Mouse (Mus musculus) G1E-ER4 (cell line): ENCODE results near the gene Ptprg. TPM values are rescaled to one million over a fixed set of nuclear protein-coding genes. Genes with fewer than 3 reads are reported as not detected.

Experiments
- GATA1 ChIP-seq: IDR thresholded peaks from one replicate; pipeline ENCODE4 v1.8.0; 2012; ENCODE audit warnings: low read length, inconsistent platforms
- polyA plus RNA-seq: library from polyadenylated mRNA; stranded (reverse); fragments of >175 nt; gene quantifications from 2 replicates; pipeline ENCODE4 v1.2.3, GENCODE M21; 2012

The Ptprg gene
- polyA plus RNA-seq, 1 experiment: not detected

DNA sequence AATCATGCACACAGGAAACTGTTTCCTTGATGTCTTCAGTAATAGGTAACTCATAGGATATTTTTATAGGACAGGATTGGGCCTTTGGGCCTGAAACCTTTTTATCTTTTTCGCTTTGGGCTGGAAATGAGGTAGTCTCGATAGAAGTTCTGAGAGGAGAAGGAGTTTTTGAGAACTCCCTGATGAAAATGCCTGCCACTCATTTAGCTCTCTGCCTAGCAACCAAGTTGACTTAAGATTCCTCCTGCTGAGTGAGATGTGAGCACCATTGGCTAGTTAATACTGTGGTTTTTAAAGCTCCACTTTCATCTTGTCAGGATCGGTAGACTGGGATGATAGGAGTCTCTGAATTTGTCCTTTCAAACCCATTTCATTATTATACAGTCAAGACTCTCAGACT lies 162.9 kb downstream of the Ptprg start:
- TF ChIP-seq GATA1: no peak

DNA sequence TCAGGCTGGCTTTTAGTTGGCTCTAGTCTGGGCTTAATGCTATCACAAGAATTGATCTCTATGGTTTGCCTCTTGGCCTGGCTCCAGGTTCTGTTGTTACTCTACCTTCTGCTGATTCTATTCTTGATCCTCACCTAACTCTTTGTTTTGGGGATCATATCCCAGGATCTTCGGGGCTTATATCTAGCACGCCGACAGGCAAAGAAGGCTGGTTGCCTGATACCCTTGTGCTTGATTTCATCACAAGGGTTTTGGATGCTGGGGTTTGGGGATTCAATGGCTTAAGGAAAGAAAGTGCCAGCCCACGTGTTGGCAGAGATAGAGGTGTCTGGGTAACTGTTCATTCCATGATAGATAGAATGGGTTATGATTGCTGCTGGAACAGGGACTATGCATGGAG lies 164.9 kb downstream of the Ptprg start:
- TF ChIP-seq GATA1: no peak

DNA sequence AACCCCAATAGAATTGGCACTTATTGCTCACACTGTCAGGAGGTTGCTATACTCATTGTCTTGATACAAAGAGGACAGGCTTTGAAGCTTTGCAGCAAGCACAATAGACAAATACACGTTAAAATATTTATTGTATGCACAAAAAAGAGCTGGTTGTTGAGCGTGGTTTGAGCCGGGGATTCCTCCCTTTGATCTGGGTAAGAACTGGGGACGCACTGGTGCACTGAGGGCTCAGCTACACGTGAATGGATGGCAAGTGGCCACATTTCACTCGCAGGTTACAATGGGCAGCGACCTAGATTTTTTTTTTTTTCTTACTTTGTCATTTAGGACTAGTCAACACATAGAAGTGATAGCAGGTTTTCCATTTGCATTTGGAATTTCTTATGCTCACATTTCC lies 165.9 kb downstream of the Ptprg start:
- no peak for TF ChIP-seq GATA1

DNA sequence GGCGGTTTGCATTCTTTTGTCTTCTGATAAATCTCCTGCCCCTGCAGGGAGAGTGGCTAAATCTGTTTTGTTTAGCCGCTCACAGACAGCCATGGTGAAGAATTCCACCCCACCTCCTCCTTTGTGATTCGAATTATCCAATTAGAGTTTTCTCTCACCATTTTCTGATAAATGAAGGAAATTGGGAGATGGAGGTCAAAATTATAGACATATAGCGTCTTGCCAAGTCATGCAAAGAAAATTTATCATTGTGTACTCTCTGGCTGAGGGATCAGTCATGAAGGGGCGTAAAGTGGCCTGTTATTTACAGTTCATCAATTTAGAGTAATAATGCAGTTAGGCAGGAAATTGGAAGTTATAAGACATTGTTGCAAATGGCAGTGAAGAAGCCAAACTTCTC lies 168.8 kb downstream of the Ptprg start:
- TF ChIP-seq GATA1: no peak

DNA sequence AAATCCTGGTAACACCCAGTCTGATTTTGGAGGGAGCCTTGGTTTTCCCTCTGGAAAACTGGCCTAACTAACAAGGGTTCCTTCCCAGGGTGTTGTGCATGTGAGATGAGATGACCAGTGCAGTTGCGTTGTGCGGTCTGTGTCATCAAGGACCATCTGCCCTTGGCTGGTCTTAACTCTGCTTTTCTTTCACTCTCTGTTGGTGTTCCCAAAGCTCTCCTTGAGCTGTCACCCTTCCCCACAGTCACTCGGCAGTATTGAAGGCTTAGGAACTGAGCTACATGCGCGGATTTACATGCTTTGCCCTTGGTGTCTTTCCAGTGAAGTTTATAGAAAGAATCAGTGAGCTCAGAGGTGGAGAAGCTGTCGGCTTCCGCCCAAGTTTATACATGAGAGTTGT lies 170.5 kb downstream of the Ptprg start:
- no peak for TF ChIP-seq GATA1

DNA sequence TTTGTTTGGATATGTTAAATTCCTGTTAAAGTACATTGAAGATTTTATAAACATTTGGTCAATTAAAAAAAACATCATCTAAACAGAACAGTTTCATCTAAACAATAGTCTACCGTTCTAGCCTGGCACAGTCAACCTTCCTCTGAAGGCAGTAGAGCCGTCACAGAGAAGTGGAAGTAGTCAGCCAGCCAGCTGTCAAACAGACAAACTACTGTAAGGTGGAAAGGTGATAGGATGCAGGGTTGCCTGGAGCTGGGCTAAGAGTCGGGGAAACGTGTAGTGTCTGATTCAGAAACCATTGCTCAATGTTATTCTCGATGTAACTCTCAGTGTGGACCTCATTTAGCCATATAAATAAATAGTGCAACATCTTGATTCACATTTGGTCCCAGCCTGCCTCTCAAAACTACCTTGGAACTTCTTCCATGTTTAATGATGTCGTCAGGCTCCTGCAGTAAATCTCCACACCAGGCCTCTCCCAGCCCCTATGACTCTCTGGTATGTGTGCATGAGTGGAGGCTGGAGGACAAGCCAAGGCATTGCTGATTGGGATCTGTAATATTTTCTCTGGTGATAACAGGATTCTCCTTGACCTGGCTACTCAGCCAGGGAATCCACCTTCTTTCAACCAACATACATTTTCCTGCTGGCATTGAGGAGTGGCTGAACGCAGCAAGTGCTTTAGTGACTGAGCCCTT lies 178.0 kb downstream of the Ptprg start:
- TF ChIP-seq GATA1: no peak

DNA sequence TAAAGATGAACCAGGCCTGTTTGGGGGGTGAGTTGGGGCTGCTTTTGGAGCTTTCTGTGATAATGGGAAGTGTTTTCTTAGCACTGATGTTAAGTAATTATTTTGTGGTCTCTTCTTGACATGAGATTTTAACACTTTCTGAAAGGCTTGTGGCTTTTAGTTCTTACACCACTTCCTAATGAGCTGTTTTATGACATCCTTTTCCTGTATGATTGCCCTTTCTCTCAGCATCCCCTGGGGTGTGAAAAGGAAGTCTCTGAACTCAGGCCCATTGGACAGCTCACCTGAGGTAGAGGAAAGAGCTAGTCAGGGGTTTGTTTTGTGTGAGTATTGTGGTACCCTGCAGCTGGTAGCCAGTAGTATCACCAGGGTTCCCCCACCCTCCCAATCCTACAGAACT lies 179.0 kb downstream of the Ptprg start:
- TF ChIP-seq GATA1: no peak

DNA sequence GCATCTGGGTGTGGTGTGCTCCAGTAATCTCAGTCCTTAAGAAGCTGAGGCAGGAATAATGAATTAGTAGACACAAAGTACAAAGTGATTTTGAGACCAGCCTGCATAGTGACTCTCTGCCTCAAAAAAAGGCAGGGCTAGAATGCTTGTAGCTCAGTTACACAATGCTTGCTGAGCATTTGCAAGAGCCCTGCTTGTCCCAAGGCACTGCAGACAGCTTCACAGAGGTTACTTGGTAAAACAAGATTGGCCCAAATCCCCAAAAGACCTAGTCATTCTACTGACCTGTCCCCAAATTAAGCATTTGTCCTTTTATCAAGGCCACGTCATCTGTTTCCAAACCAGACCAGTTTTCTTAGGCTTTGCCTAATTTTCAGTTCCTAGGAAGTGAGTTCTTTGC lies 190.4 kb downstream of the Ptprg start:
- TF ChIP-seq GATA1: no peak

DNA sequence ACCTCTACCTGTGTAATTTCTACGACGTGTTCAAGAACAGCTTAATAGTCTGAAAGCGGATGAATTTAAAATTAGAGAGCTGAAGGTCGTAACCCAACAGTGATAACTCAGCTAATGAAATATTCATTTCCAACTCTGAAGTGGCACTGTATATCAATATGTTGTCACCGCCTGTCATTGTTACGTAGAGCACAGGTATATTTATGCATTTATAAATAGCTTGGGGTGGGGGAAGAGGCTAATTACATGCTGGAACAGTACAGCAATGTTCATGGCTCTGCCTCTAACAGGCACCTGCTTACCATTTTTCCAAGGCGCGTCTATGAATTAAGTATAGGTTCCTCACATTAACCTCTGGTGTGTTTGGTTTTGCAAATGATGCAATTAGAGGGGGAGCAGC lies 199.3 kb downstream of the Ptprg start:
- TF ChIP-seq GATA1: no peak

DNA sequence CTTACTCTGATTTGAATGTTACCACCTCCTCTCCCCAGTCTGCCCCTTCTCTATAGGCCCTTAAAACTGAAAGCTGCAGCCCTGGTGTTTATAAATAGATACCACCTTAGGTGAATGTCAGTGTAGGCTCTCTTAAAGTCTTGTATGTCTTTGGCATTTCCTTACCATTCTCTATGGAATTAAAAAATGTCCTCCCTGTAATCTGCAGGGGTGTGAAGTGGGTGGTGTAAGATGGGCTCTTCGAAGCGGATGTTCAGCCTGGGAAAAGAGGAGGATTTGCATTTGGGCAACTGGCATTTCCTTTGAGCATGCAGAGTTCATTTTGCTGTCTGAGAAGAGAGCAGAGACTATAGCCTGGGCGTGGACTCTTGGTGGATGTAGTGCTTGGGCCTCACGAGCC lies 201.3 kb downstream of the Ptprg start:
- no peak for TF ChIP-seq GATA1

DNA sequence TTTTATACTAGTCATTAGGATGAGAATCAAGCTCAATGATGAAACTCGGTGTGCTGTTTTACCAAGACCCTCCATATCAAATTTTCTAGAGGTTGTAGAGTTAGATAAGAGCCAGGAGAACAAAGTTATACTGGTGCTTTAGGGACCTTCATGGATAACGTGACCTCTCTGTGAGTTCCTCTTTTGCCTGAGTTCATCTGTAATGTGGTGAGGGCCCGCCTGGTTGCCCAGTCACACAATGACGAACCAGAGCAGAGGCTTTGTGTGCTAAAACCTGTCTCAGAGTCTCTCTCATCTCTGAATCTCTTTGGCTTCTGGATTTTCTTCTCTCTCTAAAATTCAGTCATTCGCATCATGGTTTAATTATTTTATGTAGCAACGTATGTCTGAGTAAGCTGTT lies 204.9 kb downstream of the Ptprg start:
- no peak for TF ChIP-seq GATA1

DNA sequence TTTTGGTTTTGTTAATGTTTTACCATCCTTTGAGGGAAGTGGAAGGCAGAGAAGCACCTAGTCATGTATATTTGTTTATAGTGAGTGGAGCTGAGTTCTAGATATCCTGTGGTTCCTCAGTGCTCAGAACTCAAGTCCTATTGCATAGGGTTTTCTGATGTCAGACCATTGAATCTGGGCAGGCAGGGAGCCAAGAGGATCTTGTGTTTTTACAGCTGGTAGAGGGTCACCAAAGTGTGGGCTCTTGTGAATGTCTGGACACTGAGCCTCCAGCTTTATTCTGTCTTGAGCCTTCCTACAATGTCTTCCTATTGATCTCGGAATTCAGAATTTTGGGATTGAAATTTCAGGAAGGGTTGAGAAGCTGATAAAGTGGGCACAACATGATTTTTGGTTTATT lies 206.0 kb downstream of the Ptprg start:
- no peak for TF ChIP-seq GATA1

DNA sequence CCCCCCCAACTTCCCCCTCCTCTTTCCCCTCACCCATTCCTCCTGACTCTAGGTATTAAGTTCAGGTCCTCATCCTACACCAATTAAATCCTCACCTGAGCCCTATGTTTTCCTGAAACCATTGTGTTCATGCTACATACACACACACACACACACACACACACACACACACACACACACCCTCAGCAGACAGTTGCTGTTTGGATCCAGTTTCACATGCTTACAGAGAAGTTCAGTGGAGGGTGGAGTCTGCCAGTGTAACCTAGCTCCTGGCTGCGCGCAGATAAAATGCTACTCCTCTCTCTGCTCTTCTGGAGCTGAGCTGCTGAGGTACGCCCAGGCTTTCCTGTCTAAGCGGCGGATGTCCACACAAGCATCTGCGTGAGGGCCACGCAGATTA lies 209.7 kb downstream of the Ptprg start:
- no peak for TF ChIP-seq GATA1

DNA sequence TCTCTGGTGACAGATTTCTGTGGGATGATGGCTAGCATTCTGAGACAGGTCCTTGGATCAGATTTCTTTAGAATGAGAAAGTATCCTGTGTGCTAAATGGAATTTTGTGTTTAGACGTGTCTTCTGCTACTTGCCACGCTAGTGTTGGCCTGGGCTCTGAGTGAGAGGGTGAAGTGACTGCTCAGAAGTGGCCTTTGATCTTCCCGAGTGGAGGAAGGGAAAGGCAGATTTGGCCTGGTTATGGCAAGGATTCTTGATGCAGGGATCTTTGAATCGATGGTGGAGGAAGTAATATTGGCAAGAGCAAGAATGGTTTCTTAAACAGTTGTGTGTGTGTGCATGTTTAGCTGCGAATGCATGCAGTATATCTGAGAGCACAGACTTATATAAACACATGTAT lies 219.4 kb downstream of the Ptprg start:
- TF ChIP-seq GATA1: no peak

DNA sequence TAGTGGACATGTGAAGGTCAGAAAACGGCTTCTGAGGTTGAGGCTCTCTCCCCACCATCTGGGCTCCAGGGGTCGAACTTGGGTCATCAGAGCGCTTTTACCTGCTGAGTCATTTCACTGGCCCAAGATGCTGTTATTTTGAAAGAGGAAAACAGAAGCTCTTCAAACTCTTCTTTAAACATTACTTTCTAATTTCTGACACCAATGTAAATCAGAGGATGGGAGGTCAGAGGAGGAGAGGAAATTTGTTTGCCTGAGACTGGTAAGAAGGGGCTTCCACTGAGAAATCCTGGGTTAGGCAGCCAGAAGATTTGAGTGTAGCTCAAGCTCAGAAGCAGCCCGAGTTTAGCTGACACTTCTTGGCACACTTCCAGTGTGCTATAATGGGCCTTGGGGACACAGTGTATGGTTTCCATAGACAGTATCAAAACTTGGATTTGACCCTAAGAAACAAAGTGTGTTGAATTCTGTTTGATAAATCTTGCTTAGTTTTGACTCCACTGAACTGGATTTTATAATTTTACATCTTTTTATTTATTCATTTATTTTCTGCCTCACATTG lies 221.2 kb downstream of the Ptprg start:
- TF ChIP-seq GATA1: no peak

DNA sequence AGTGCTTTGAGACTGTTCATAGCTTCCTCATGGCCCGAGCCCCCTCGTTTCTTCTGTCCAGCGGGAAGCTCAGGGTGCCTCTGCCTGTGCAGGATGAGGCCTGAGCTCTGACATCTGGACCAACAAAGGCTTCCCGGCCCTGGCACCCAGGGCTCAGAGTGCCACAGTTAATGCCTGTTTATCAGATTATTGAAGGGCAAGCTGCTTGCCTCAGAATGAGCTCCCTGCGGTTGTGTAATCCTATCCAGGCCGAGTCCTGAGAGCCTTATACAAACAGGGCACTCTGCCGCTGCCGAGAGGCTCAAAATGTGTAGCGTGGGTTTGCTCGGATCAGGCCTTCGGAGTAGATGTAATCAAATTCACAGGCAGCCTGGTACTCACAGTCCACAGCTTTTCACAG lies 221.9 kb downstream of the Ptprg start:
- no peak for TF ChIP-seq GATA1

DNA sequence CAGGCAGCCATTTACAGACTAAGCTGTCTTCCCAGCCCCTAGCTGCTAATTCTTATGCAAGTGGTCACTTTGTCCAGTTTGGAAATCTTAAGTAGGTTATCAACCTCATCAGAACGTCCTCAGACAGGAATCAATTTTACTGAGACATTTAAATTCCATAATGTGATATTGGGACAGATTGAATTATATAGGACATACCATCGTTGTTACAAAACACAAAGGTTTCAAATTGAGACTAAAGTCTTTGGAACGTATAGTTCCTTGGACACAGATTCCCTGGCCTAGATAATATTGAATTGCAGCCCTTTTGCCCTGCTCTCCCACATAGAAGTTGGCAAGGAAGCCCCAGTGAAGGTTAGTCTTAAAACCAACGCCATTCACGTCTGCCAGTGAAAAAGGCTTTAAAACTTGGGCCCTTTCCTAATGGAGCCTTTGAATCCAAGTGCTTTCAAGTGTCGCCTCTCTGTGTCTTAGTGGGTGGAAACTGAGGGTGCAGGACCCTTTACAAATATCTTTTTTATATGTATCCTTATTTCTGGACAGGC lies 222.7 kb downstream of the Ptprg start:
- no peak for TF ChIP-seq GATA1

DNA sequence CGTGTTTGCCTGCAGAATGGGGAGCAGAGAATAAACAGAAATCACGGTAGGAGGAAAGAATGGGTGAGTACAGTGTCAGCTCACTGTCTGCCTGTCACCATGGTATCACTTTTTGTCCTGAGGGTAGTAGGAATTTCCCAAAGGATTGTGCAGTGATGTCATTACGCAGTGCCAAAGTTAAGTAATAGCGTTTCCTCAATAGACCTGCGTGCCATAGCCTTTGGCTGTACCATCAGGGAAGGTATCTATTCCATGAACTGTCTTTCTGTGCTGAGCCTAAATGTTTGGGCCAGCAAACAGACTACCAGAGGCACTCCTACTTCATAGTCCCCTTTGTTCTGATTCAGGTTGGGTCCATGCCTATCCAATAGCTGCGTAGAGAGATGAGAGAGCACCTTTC lies 223.2 kb downstream of the Ptprg start:
- no peak for TF ChIP-seq GATA1

DNA sequence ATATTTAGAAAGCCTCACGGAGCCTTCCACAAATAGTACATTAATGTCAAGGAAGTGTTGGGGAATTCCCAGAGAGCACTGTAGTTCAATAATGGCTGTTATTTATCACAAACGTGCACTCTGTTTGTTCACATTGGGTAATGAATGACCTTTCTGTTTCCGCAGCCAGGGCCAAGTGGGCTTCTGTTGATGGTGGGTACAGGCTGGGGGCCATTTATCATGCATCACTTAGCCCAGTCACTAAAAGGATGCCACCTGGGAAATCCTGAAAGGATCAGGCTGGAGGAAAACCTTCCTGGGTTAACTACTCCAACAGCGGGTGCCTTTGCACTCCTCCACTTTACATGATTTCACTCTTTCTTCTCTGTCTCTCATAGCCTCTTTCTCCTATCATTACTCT lies 237.9 kb downstream of the Ptprg start:
- no peak for TF ChIP-seq GATA1
